Mouse (Mus musculus): ENCODE data around the gene Cebpa.

Cebpa gene

DNA sequence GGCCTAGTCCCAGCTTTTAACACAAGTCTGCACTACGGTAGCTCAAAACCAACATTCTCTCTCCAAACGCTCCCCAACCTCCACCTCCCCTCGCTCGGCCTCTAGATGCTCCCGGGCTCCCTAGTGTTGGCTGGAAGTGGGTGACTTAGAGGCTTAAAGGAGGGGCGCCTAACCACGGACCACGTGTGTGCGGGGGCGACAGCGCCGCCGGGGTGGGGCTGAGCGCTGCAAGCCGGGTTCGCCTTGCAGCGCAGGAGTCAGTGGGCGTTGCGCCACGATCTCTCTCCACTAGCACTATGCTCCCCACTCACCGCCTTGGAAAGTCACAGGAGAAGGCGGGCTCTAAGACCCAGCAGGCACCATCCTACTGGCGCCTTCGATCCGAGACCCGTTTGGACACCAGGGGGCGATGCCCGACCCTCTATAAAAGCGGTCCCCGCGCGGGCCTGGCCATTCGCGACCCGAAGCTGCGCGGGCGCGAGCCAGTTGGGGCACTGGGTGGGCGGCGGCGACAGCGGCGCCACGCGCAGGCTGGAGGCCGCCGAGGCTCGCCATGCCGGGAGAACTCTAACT is at the start of gene Cebpa:
Gene Cebpa (plus strand): TSS at position 453 of the 573 bp plus-strand sequence.
- peak; percentile 96 for DNase-seq (ENCODE audit: low spot score)

DNA sequence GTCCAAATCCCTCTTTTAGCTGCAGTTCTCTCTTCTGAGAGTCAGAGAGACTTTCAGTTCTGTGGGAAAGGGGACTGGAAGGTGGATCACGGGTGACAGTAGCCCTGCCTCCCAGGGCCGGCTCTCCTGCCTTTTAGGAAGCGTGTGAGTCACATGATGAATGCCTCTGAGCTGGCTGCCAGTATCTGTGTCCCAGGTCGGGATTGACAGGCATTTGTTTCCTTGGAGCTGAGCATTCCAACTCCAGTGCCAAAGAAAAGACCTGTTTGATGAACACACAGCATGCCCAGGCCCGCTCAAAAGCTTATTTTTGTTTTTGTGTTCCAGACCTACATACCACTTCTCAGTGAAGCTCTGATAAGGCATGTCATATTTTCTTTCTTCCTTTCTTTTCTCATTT is 42.4 kb upstream of the Cebpa start:
- DNase-seq (ENCODE audit: low spot score) = no peak

DNA sequence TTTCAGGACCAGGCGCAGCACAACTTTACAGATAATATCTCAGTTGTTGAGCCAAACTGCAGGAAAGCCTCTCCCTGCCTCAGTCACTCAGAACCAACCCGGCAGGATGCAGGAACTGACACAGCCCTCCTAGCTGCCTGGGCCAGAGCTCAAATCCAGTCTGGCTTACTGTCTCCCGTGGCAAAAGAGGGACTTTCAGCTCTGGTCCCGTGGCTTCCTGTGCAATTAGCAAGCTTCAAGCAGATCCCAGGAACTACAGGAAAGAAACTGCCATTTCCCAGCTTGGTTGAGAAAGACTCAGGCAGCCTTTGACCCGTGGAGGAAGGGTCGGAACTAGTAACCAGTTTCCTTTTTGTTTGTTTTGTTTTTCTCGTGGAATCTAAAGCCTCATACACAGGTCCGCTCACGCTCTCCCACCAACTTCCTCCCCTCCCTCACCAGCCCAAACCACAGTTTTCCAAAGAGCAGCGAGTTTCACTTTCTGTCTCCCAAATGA is 38.2 kb upstream of the Cebpa start:
- DNase-seq (ENCODE audit: low spot score) = no peak

DNA sequence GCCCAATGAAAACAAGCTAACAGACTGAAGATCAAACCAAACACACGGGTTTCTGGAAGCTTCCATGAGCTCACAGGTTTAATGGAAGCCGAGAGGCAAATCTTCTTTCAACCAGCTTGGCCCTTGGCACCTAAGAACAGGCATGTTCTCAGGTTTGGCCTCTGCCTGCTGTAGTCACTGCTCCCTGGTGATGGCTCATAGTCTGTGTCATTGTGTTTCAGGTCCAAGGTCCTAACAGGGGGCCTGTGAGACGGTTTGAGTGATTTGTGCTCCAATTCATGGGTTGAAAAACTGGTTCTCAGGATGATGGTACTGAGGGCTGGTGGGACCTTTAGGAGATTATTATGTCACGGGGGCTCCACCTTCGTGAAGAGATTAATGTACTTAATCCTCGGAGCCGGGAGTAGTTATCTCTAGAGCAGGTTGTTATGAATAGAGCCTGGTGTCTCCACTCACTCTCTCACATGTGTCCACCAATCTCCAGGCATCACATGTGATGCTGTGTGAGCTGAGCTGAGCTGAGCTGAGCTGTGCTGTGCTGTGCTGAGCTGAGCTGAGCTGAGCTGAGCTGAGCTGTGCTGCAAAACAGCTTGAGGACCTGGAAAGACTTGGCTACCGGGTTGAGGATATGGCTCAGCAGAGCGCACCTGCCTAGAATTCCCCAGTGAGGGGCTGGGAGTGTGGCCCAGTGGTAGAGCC is 37.5 kb upstream of the Cebpa start:
- no peak for DNase-seq (ENCODE audit: low spot score)

DNA sequence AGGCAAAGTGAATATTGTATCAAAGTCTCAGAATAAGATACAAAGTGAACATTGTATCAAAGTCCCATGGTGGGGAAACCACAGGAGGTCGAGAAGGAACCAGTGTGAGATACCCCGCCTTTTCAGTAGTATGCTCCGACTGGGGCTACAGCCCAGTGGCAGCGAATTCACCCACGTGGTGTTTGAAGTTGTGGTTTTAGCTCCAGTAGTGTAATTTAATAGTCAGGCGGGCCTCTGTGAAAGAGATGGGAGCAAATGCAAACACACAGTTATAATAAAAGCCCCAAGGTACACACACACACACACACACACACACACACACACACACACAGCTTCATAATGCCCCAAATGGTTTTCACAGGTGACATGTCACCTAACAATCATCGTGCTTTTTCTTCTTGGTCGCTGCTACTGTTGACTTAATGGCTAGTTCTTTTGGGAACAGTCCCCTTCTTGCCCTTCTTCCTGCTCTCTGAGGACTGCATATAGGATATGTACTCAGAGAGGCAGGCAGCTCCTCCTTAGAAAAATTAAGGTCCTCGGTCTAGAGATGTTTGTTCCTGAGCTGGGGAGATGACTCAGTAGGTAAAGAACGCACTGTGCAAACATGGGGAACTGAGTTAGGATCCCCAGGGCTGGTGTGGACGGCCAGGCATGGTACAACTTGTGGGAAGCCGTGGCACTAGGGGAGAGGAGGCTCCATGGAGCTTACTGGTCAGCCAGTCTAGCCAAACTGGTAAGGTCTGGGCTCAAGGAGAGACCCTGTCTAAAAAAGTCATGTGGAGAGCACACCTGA is 34.3 kb upstream of the Cebpa start:
- DNase-seq (ENCODE audit: low spot score) = no peak

DNA sequence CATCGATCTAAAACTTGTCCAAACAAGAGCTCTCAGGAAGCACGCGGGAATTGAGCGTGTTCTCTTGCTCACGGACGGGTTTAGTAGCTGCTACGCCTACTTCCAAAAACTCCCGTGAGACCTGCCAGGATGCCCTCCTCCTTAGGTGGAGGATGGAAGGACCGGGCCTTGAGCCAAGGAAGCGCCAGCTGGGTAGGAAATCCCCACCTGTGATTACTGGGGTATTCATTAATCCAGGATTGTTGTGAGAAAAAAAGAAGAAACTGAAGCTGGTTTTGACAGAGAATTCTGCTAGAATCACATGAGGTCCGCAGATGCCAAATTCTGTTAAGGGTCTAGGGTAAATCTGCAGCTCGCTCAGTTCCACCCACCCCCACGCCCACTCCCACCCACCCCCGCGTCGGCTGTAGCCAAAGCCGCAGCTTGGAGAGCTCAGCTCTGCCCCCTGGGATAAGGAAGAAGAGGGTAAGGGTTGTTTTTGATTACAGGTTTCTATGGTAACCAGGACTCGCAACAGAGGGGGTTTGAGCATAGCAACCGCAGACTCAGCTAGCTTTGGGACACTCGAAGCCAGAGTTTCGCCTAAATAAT is 32.7 kb upstream of the Cebpa start:
- DNase-seq (ENCODE audit: low spot score) = peak; percentile 43

DNA sequence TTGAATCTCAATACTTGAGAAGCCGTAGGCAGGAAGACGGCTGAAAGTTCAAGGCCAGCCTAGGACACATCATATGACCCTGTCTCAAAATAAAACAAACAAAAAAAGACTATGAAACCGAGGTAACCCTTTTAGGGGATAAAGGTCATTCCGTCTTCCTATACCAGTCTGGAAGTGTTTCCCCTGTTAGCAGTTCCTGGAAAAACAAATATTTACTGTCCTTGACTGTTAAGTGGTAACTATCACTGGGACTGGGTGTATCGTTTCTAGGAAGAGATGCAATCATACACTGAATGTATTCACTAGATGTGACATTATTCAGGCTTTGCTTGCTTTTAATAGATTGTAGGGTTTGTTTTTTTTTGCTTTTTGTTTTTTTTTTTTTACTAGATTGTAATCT is 28.5 kb upstream of the Cebpa start:
- no peak for DNase-seq (ENCODE audit: low spot score)

DNA sequence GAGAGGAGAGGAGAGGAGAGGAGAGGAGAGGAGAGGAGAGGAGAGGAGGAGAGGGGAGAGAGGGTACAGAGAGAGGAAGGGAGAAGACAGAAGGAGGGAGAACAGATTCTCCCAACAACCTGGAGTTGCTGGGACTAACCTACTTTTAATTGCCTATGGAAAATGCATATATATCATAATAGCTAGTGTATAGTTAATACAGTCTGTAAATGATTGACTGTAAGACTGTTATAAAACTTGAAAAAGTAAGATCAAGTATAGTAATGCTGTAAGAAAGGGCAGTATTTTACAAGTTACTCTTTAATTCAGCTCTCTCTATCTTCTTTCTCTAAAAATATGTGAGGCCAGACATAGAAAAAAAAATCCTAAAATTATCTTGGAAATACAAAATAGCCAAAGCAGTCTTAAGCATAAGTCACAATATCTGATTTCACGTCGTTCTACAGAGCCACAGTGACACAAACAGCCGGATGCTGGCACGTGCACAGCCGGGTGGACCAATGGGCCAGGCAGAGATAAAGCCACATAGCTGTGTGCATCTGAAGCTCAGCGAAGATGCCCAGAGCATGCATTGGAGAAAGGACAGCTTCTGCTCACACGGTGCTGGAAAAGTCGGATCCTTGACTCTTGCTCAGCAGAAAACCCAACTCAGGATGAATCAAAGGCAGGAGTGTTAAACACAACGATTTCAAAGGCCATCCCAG is 24.0 kb upstream of the Cebpa start:
- no peak for DNase-seq (ENCODE audit: low spot score)

DNA sequence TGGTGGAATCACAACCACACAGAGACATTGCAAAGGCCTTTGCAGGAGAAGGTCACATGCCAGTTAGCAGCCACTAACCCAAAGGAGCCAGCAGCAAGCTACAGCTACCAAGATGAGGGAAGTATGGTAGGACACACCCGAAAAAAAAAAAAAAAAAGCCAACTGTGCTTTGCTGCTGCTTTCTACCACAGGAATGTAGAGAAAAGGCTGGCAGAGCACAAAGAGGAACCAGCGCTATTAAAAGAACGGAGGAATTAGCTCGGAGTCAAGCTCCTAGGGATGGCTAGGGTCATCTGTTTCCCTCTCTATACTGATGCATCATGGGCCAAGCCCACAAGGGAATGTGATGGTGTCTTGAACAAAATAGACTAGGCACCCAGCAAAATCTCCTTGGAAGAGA is 20.3 kb upstream of the Cebpa start:
- no peak for DNase-seq (ENCODE audit: low spot score)

GRCm38 (mm10) chr7:35099528-35099927 is 19.6 kb upstream of the Cebpa start:
- no peak for DNase-seq (ENCODE audit: low spot score)

GRCm38 (mm10) chr7:35106614-35107013 is 12.5 kb upstream of the Cebpa start:
- no peak for DNase-seq (ENCODE audit: low spot score)

- DNase-seq (ENCODE audit: low spot score) = no peak
Measured at GRCm38 (mm10) chr7:35107630-35108029, 11.5 kb upstream of the Cebpa start.

- DNase-seq (ENCODE audit: low spot score) = no peak
Measured at GRCm38 (mm10) chr7:35108046-35108445, 11.0 kb upstream of the Cebpa start.

DNA sequence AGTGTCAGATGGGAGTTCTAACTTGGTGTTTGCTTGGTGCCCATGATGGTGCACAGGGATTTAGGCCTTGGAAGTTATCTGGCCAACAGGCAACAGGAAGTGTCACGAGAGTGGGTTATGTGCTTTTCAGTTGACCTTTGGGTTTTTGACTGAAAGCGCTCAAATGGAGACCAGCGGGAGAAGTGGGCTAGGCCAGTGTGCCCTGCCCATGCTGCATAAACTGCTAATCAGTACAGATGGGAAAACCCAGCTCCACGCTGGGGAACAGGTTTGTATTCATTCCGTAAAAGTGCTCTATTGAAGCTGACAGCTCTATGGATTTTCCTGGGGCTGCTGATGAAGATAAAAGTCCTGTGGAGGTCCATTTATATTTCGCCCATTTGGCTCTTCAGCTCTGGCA is 10.4 kb upstream of the Cebpa start:
- DNase-seq (ENCODE audit: low spot score) = no peak

DNA sequence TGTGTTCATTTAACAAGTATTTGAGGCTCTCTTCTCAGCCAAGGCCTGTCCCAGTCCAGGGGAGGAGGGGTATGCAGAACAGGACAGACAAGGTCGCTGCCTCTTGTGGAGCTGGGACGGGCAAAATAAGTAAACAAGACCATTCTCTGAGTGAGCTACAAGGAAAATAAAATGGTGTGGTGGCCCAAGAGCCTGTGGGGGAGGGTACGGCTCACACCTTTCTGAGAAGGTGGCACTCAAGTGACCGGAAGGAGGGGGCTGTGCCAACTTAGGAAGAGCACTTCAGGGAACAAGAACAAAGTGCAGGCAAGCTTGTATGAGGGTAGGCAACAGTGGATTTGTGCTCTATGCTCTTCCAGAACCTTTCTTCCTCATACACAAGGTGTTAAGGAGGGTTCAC is 6.0 kb upstream of the Cebpa start:
- DNase-seq (ENCODE audit: low spot score) = no peak

DNA sequence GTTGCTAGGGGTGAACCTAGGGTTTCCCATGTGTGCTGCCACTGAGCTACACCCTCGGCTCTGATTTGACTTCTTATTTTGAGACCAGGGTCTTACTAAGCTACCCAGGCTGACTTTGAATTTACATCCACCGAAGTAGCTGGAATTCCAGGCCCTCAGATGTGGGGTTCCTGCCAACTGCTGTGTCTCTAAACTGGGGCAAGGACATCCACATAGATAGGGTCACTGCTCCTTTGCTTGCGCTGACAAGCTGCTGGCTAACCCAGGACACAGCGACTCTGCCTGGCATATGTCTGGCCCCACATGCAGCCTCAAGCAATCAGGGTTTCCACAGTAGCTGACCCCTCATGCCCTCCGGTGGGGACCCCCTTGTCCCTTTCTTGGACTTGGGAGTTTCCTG is 5.4 kb upstream of the Cebpa start:
- DNase-seq (ENCODE audit: low spot score) = no peak

GRCm38 (mm10) chr7:35116524-35116923 is 2.6 kb upstream of the Cebpa start:
- no peak for DNase-seq (ENCODE audit: low spot score)

GRCm38 (mm10) chr7:35117052-35117451 is 2.0 kb upstream of the Cebpa start:
- DNase-seq (ENCODE audit: low spot score) = no peak

DNA sequence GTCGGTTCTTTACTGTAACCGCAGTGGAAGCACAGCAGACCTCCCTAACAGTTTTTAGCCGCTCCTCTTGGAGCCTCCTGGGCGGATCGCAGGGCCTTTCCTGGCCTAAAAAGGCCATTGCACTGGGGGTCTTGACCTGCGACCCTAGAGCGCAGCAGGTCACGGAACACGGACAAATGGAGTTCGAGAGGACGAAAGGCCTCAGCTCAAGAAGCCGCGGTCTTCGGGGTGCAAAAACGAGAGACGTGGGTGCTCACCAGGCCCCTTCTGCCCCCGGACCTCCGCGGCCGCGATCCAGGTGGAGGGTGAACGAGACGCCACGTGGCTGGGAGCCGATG is 1.4 kb upstream of the Cebpa start:
- DNase-seq (ENCODE audit: low spot score) = no peak

DNA sequence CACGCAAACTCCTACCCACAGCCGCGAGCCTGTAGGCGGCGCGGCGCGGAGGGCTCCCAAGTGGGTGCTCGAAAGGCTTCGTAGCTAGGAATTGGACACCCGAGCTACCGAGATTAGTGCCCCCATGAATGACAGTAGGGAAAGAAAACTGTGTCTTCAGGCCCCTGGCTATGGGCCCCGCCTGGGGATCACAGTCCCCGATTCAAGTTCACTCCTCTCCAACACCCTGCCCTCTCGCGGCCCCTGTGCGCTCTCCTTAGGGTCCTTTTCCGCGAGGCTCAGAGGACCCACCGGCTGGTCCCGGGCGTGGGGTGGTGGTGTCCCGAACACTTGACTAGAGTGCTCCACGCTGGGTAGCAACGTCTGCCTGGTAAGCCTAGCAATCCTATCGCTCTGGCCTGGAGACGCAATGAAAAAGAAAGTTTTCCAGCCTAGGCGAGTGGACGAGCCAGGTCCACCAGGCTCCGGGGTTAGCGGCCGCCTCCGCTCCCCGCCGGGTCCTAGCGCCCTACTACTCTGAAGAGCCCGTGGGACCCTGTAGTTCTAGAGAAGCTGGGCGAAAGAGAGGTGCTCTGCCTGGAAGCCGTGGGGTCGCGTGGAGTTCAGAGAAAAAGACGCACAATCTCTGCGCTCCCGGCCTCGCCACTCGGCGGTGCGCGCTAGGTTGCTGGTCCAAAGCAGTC is 853 bp upstream of the Cebpa start:
- peak; percentile 73 for DNase-seq (ENCODE audit: low spot score)

DNA sequence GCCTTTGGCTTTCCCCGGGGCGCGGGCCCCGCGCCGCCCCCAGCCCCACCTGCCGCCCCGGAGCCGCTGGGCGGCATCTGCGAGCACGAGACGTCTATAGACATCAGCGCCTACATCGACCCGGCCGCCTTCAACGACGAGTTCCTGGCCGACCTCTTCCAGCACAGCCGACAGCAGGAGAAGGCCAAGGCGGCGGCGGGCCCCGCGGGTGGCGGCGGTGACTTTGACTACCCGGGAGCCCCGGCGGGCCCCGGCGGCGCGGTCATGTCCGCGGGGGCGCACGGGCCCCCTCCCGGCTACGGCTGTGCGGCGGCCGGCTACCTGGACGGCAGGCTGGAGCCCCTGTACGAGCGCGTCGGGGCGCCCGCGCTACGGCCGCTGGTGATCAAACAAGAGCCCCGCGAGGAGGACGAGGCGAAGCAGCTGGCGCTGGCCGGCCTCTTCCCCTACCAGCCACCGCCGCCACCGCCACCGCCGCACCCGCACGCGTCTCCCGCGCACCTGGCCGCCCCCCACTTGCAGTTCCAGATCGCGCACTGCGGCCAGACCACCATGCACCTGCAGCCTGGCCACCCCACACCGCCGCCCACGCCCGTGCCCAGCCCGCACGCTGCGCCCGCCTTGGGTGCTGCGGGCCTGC is 533 bp downstream of the Cebpa start:
- peak; percentile 42 for DNase-seq (ENCODE audit: low spot score)

Measured in layer of hippocampus, adult 11-12 months (tissue).